Mouse (Mus musculus) G1E (cell line): ENCODE data around the gene Flt3l. TPM values are rescaled to one million over a fixed set of nuclear protein-coding genes. Genes with fewer than 3 reads are reported as not detected.

Source experiments
- ATAC-seq: 2 replicates; pipeline ENCODE4 v1.8.0; 2016; ENCODE audit warnings: mild to moderate bottlenecking; ENCODE audit not compliant: insufficient number of reproducible peaks, poor library complexity, low FRiP score, severe bottlenecking; ENCODE audit errors: extremely low read depth
- DNase-seq: peaks from one replicate; pipeline ENCODE4 v3.0.0; 2012; ENCODE audit warnings: low spot score
- H3K27me3 ChIP-seq: 2 replicates; pipeline ENCODE4 v1.6.1; 2012; ENCODE audit warnings: mild to moderate bottlenecking, low read length, inconsistent platforms; ENCODE audit not compliant: insufficient read depth
- H3K36me3 ChIP-seq: replicated peaks from 2 replicates; pipeline ENCODE3; 2012; ENCODE audit warnings: mild to moderate bottlenecking, inconsistent platforms
- H3K4me1 ChIP-seq: 2 replicates; pipeline ENCODE4 v1.6.1; 2012; ENCODE audit warnings: low read depth, low read length, inconsistent platforms, mixed read lengths; ENCODE audit not compliant: insufficient read depth
- H3K4me3 ChIP-seq: 2 replicates; pipeline ENCODE4 v1.5.1; 2012; ENCODE audit warnings: low read depth, mild to moderate bottlenecking, inconsistent platforms, low read length, moderate library complexity, mixed read lengths
- H3K9me3 ChIP-seq: replicated peaks from 2 replicates; pipeline ENCODE4 v1.6.1; 2012; ENCODE audit warnings: inconsistent platforms
- CTCF ChIP-seq: IDR thresholded peaks from 2 replicates; pipeline ENCODE4 v1.5.1; 2012; ENCODE audit warnings: low read depth, low read length, inconsistent platforms, mixed read lengths
- GATA1 ChIP-seq: IDR thresholded peaks from 2 replicates; pipeline ENCODE4 v1.6.1; 2012; ENCODE audit warnings: borderline replicate concordance, low read length, inconsistent platforms, mixed read lengths
- GATA2 ChIP-seq: IDR thresholded peaks from 2 replicates; pipeline ENCODE4 v1.6.1; 2012; ENCODE audit warnings: low read depth, low read length, inconsistent platforms, borderline replicate concordance
- POLR2AphosphoS5 ChIP-seq: IDR thresholded peaks from 2 replicates; pipeline ENCODE4 v1.6.1; 2012; ENCODE audit warnings: low read depth, low read length, inconsistent platforms; ENCODE audit not compliant: insufficient replicate concordance
- TAL1 ChIP-seq: conservative IDR thresholded peaks from 2 replicates; pipeline ENCODE4 v1.6.1; 2012; ENCODE audit warnings: low read depth, low read length, inconsistent platforms, mixed read lengths
- polyA plus RNA-seq: library from polyadenylated mRNA; stranded (reverse); fragments of >175 nt; gene quantifications from 2 replicates; pipeline ENCODE4 v1.2.3, GENCODE M21; 2012
- total RNA-seq, 2 experiments: library from RNA; stranded (forward) in 1 of 2; stranded (reverse) in 1 of 2; fragments of 200-1000 nt in 1 of 2; fragments of >200 nt in 1 of 2; fragmentation: Nextera tagmentation in 1 of 2; gene quantifications; 2 replicates each; pipeline ENCODE4 v1.2.3; 2014 to 2017

The Flt3l gene
- total and polyA plus RNA-seq, 3 experiments = 38.8 to 75.7 (median 41.0) TPM

DNA sequence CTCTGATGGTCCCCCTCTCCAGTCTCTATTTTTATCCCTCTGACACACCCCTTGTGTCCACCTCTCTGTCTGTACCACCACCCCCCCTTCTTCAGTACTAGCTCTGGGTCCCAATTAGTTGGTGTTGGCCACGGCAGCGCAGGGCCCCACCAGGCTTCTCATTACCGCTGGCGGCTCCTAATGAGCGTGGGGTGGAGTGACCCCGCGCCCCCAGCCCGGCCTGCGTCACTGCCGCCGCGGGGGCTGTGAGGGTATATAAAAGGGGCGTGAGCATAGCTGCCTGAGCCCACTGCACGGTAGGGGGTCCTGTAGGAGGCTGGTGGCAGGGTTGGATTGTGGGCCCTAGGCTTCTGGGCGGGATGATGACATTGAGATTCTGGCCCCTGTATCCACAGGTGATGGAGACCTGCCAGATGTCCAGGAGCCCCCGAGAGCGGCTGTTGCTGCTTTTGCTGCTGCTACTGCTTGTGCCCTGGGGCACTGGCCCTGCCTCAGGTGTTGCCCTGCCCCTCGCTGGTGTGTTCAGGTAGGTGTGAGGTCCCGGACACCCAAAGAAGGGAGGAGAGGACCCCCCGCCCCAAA lies 44.8 kb upstream of the Flt3l start, which contains the start of gene Pth2:
Gene Pth2, plus strand, starts transcription at position 100 of the 582 bp plus-strand sequence.
- H3K36me3 ChIP-seq = no peaks in the 10 kb centered on the region
- H3K4me3 ChIP-seq = peak within 1 kb of the TSS; percentile 69; the same call in 1 of the 2 replicates
- no peak for ATAC-seq
- TF ChIP-seq TAL1 = no peak
- TF ChIP-seq CTCF = no peak
- TF ChIP-seq GATA1 = no peak
- H3K9me3 ChIP-seq = no peaks in the 10 kb centered on the region
- H3K4me1 ChIP-seq = peaks cover 24% of the 10 kb centered on the region
- DNase-seq = no peak
- H3K27me3 ChIP-seq = peaks cover 91% of the 10 kb centered on the region

DNA sequence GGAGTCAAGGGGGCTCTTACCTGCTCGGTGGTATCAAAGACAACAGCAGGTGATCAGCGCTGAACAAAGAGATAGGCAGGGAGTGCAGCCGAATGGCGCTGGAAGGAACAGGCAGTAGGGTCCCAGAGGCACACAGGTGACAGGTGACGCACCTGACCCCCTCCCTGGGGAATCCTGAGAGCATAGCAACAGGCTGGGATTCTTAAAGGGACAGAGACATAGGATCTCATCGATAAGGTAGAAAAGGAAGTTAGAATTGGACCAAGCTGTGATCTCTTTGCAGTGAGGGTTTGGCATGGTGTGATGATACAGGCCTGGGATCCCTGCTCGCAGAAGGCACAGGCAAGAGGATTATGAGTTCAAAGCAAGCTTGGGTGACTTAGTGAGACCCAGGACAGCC lies 43.2 kb upstream of the Flt3l start, which contains the start of gene Gfy:
Gene Gfy, minus strand, starts transcription at position 101 of the 400 bp plus-strand sequence.
- DNase-seq (no peak), ATAC-seq (no peak)
- Histone ChIP-seq H3K36me3 (no peaks in the 10 kb centered on the region), H3K4me1 (peaks cover 33% of the 10 kb centered on the region), H3K27me3 (peaks cover 90% of the 10 kb centered on the region), H3K4me3 (no peak within 1 kb of the TSS), H3K9me3 (no peaks in the 10 kb centered on the region)
- no peak for TF ChIP-seq GATA1
- TF ChIP-seq POLR2AphosphoS5 = no peak
- no peak for TF ChIP-seq GATA2
- no peak for TF ChIP-seq CTCF
- no peak for TF ChIP-seq TAL1

DNA sequence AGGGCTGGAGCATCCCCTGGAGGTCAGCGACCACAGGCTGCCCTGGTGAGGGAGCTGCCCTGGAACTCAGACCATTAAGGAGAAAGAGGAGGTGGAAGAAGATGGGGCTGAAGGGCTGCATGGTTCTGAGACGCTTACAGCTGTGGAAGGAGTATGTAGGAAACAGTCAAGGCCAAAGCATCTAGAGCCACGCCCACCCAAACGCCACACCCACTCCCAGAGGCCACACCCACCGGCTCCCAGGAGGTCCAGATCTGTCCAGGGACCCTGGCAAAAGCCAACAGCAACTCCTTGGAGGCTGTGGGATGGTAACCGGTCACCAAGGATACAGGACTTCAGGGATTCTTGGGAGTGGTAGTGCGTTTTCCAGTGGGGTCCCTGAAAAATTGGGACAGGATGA lies 42.3 kb upstream of the Flt3l start:
- Histone ChIP-seq H3K27me3 (peaks cover 84% of the 10 kb centered on the region), H3K9me3 (no peaks in the 10 kb centered on the region), H3K4me1 (peaks cover 35% of the 10 kb centered on the region), H3K36me3 (no peaks in the 10 kb centered on the region), H3K4me3 (no peak overlapping the region)
- DNase-seq (no peak), ATAC-seq (no peak)
- TF ChIP-seq CTCF (no peak), GATA2 (no peak), GATA1 (no peak), POLR2AphosphoS5 (no peak), TAL1 (no peak)

DNA sequence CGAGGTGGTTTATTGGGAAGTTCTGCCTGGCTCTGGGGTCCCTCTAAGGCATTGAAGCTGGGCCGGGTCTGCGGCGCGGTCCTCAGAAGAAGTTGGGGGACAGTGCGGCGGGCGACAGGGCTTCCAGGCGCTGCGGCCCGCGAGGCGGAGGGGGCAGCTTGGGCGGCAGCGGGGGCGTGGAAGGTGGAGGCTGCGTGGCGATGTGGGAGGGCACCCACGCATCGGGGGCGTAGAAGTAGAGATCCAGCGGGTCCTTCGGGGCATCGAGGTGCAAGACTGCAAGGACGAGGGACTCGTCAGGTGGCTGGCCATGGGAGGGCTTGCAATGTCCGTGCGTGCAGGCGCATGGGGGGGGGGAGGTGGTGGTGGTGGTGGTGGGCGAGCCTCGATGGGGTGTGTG lies 40.1 kb upstream of the Flt3l start:
- no peak overlapping the region for H3K4me3 ChIP-seq
- H3K4me1 ChIP-seq = peaks cover 23% of the 10 kb centered on the region
- no peaks in the 10 kb centered on the region for H3K36me3 ChIP-seq
- H3K9me3 ChIP-seq = peaks cover 3% of the 10 kb centered on the region
- TF ChIP-seq GATA1 = no peak
- no peak for TF ChIP-seq POLR2AphosphoS5
- no peak for TF ChIP-seq CTCF
- TF ChIP-seq TAL1 = no peak
- TF ChIP-seq GATA2 = no peak
- ATAC-seq = no peak
- DNase-seq = no peak
- H3K27me3 ChIP-seq = peaks cover 75% of the 10 kb centered on the region

GRCm38 (mm10) chr7:45175929-45176328 lies 39.7 kb upstream of the Flt3l start:
- no peak overlapping the region for H3K4me3 ChIP-seq
- peaks cover 19% of the 10 kb centered on the region for H3K4me1 ChIP-seq
- H3K36me3 ChIP-seq = no peaks in the 10 kb centered on the region
- peaks cover 70% of the 10 kb centered on the region for H3K27me3 ChIP-seq
- peaks cover 3% of the 10 kb centered on the region for H3K9me3 ChIP-seq
- ATAC-seq (no peak), DNase-seq (no peak)
- TF ChIP-seq TAL1 = no peak
- TF ChIP-seq POLR2AphosphoS5 = no peak
- no peak for TF ChIP-seq CTCF
- no peak for TF ChIP-seq GATA1
- TF ChIP-seq GATA2 = no peak

- ATAC-seq (no peak), DNase-seq (no peak)
- Histone ChIP-seq H3K4me1 (peaks cover 19% of the 10 kb centered on the region), H3K27me3 (peaks cover 66% of the 10 kb centered on the region), H3K4me3 (no peak overlapping the region), H3K9me3 (peaks cover 8% of the 10 kb centered on the region), H3K36me3 (no peaks in the 10 kb centered on the region)
- TF ChIP-seq TAL1 (no peak), GATA1 (no peak), POLR2AphosphoS5 (no peak), GATA2 (no peak), CTCF (no peak)
Observed at GRCm38 (mm10) chr7:45175398-45175797, 39.2 kb upstream of the Flt3l start.
